Mouse (Mus musculus) liver, adult 2 months (tissue): ENCODE data around the gene Srsf2.

Experiments used
- CTCF ChIP-seq: fragments of 200-500 bp; IDR thresholded peaks from 2 replicates; pipeline ENCODE4 v1.5.1; 2011; ENCODE audit warnings: low read depth, low read length, control low read depth
- POLR2A ChIP-seq: fragments of 200-500 bp; IDR thresholded peaks from 2 replicates; pipeline ENCODE4 v1.6.1; 2011; ENCODE audit warnings: low read length, control low read depth; ENCODE audit not compliant: insufficient read depth; ENCODE audit errors: extremely low read depth

DNA sequence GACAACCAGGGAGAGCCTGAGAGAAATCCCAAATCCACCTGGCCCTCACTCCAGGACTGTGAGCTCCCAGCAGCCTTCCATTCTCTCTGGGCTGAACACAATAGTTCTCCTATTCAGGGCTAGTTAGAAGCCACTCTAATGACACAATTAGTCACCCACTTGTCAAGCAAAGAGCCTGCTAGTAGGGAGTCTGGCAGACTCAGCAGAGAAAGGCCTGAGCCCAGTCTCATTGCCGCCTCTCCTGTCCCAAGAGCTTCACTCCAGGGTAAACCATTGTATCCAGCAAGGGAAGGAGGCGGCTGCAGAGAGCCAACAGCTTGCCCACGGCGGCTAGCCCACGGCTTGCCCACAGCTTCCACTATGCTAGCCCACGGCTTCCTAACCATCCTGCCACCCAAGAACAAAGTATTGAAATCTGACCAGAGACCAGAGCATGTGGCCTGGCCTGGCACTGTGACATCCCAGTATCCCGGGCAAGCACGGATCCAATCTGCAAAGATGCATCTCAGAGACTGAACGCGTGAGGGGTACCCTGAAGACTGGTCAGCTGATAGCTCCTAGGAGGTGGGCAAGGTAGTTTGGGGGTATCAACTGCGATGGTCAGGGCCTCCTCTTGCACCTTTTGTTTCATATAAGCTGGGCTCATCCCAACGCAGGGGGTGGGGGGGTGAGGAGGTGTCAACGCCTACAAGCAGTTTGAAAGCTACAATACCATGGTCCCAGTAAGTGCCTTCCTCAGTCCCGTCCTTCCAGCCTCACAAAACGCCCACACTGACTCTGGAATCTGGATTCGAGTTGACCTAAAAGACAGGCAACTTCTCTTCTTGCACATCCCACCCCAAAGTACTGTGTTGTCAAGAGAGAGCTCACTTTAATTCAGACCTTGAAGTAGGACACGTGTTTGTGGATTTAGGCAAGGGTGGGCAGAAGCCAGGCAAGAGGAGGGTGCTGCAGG, 26.1 kb downstream of the Srsf2 start:
- TF ChIP-seq CTCF (no peak), POLR2A (no peak)
